Mouse (Mus musculus): ENCODE measurements around the gene Os9.
"Not testable (repeated sequence)": the region's sequence is repeated elsewhere in the genome, so short reads cannot be mapped to it uniquely, and the experiment has no call there.

- TF ChIP-seq CTCF, EP300 (IDR thresholded peaks at IDR 0.05; ENCODE audit: low read depth): not testable (repeated sequence)
These were observed 58.8 kb downstream of the Os9 start for GRCm38 (mm10) chr10:127062101-127062500.

Data from liver, embryonic 14.5 days (tissue).